Mouse (Mus musculus) midbrain, postnatal 0 days (tissue): Measurements from ENCODE around the gene Kif3c. TPM values are rescaled to one million over a fixed set of nuclear protein-coding genes. Genes with fewer than 3 reads are reported as not detected.

ENCODE experiments used
- ATAC-seq: fragments of 200-750 bp; cut with Nextera tagmentation; 2 replicates; pipeline ENCODE4 v1.8.0; 2017; ENCODE audit warnings: moderate number of reproducible peaks, mild to moderate bottlenecking, moderate TSS enrichment, moderate library complexity; ENCODE audit not compliant: low FRiP score
- DNase-seq: peaks from one replicate; pipeline ENCODE4 v3.0.0-alpha.2; 2015; ENCODE audit warnings: low spot score
- H3K27ac ChIP-seq: fragments of 300-500 bp; sonication (generic); 2 replicates; pipeline ENCODE4 v1.5.1; 2014; ENCODE audit warnings: low read depth, mild to moderate bottlenecking, low read length, mixed read lengths
- H3K27me3 ChIP-seq: fragments of 300-500 bp; sonication (generic); 2 replicates; pipeline ENCODE4 v1.6.1; 2014; ENCODE audit warnings: low read length, control low read depth, mixed read lengths; ENCODE audit not compliant: insufficient read depth
- H3K36me3 ChIP-seq: fragments of 300-500 bp; sonication (generic); 2 replicates; pipeline ENCODE4 v1.6.1; 2014; ENCODE audit warnings: low read length, control low read depth, mixed read lengths; ENCODE audit not compliant: insufficient read depth
- H3K4me1 ChIP-seq: fragments of 300-500 bp; sonication (generic); 2 replicates; pipeline ENCODE4 v1.6.1; 2014; ENCODE audit warnings: mild to moderate bottlenecking, control low read depth, antibody characterized with exemption, low read length, mixed read lengths; ENCODE audit not compliant: insufficient read depth
- H3K4me2 ChIP-seq: fragments of 300-500 bp; sonication (generic); 2 replicates; pipeline ENCODE4 v1.6.1; 2014; ENCODE audit warnings: low read depth, mild to moderate bottlenecking, low read length, mixed read lengths; ENCODE audit not compliant: poor library complexity, severe bottlenecking
- H3K4me3 ChIP-seq: fragments of 300-500 bp; sonication (generic); 2 replicates; pipeline ENCODE4 v1.5.1; 2014; ENCODE audit warnings: low read depth, mild to moderate bottlenecking, low read length, moderate library complexity
- H3K9ac ChIP-seq: fragments of 300-500 bp; sonication (generic); replicated peaks from 2 replicates; pipeline ENCODE4 v1.6.1; 2014; ENCODE audit warnings: mild to moderate bottlenecking, low read length, moderate library complexity, mixed read lengths; ENCODE audit not compliant: poor library complexity, severe bottlenecking
- H3K9me3 ChIP-seq: fragments of 300-500 bp; sonication (generic); 2 replicates; pipeline ENCODE4 v1.6.1; 2016; ENCODE audit warnings: low read length, control low read depth
- CTCF ChIP-seq: IDR thresholded peaks from 2 replicates; pipeline ENCODE4 v1.5.1; 2016; ENCODE audit warnings: antibody characterized with exemption, mild to moderate bottlenecking
- WGBS: fragments of 180-500 bp; shearing (Covaris S2); extraction: QIAGEN DNeasy Blood & Tissue Kit; methylation state at CpG from one replicate; pipeline ENCODE4 v1.1.7; 2014; 5-methylcytosine and 5-hydroxymethylcytosine counted together
- polyA plus RNA-seq: library from polyadenylated mRNA; unstranded; fragments of >200 nt; fragmentation: Nextera tagmentation; extraction: Ambion mirVana; gene quantifications from 2 replicates; pipeline ENCODE4 v1.2.1, GENCODE M21; 2015
- total RNA-seq: library from RNA; depleted of rRNA; stranded (reverse); fragments of >200 nt; gene quantifications from 2 replicates; pipeline ENCODE4 v1.2.3, GENCODE M21; 2014; rRNA removed

The Kif3c gene
- total and polyA plus RNA-seq, 2 experiments from 2014 or later, result 70.7 to 176 TPM

DNA sequence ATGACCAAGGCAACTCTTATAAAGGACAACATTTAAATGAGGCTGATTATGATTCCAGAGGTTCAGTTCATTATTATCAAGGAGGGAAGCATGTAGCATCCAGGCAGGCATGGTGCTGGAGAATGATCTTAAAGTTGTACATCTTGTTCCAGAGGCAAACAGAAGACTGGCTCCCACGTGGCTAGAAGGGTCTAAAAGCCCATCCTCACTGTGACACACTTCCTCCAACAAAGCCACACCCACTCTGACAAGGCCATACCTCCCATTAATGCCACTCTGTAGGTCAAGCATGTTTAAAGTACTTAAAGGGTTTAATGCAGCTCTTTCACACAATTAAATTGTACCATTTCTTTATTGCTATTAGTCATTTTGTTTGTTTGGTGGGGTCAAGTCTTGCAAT, 68.8 kb downstream of the Kif3c start:
- no peak overlapping the region for H3K9ac ChIP-seq
- H3K36me3 ChIP-seq, result no peaks in the 10 kb centered on the region
- H3K4me2 ChIP-seq, result no peak overlapping the region
- no peak for TF ChIP-seq CTCF
- 62% methylated on average over 1 of the region's 1 CpGs for WGBS
- no peak overlapping the region for H3K4me3 ChIP-seq
- H3K9me3 ChIP-seq, result no peaks in the 10 kb centered on the region
- ATAC-seq (no peak), DNase-seq (no peak)
- no peak overlapping the region for H3K27ac ChIP-seq
- no peaks in the 10 kb centered on the region for H3K27me3 ChIP-seq
- H3K4me1 ChIP-seq, result no peaks in the 10 kb centered on the region

DNA sequence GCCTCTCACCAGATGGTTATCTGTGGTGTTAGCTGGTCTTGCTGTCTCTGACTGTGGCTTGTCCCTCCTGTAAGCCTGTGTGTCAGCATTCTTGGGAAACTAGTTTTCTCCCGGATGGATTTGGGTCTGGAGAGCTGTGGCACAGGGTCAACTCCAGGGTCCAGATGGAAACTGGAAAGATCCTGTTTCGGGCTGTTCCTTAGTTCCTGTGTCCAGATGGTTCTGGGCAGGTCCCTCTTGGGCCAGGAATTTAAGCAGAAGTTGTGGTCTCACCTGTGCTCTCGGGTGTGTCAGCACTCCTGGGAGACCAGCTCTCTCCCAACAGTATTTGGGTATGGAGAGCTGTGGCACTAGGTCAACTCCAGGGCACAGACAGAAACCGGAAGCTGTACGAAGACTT, 71.5 kb downstream of the Kif3c start:
- WGBS, result 95% methylated on average over 5 of the region's 5 CpGs
- H3K9me3 ChIP-seq, result no peaks in the 10 kb centered on the region
- no peak for ATAC-seq

DNA sequence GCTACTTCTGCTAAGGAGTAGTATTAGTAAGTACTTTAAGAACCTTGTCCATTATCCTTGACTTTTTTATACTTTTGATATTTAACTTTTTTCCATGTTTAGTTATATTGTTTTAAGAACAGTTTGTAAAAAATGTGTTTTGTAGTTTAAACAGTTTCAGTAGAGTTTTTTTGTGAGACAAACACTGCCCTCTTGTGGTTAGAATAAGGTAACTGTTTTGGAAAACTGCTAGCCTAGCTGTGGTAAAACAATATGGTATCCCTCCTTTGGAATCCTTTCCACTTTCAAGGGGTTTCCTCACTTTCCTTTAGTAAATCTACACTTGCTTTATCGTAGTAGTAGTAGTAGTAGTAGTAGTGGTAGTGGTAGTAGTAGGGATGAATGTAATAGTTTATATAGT, 72.9 kb downstream of the Kif3c start:
- 97% methylated on average over 1 of the region's 1 CpGs for WGBS
- Histone ChIP-seq H3K27ac (no peak overlapping the region), H3K4me3 (no peak overlapping the region), H3K4me1 (no peaks in the 10 kb centered on the region), H3K4me2 (no peak overlapping the region), H3K9ac (no peak overlapping the region), H3K9me3 (no peaks in the 10 kb centered on the region), H3K27me3 (no peaks in the 10 kb centered on the region), H3K36me3 (no peaks in the 10 kb centered on the region)
- DNase-seq (no peak), ATAC-seq (no peak)
- TF ChIP-seq CTCF, result peak; percentile 46; the same call in 1 of the 2 replicates

More for the DNA sequence above, 71.5 kb downstream of the Kif3c start:
- no peak overlapping the region for H3K27ac ChIP-seq
- no peak overlapping the region for H3K9ac ChIP-seq
- no peaks in the 10 kb centered on the region for H3K27me3 ChIP-seq
- DNase-seq, result no peak
- H3K4me3 ChIP-seq, result no peak overlapping the region
- H3K4me2 ChIP-seq, result no peak overlapping the region
- H3K4me1 ChIP-seq, result no peaks in the 10 kb centered on the region
- H3K36me3 ChIP-seq, result no peaks in the 10 kb centered on the region
- no peak for TF ChIP-seq CTCF

DNA sequence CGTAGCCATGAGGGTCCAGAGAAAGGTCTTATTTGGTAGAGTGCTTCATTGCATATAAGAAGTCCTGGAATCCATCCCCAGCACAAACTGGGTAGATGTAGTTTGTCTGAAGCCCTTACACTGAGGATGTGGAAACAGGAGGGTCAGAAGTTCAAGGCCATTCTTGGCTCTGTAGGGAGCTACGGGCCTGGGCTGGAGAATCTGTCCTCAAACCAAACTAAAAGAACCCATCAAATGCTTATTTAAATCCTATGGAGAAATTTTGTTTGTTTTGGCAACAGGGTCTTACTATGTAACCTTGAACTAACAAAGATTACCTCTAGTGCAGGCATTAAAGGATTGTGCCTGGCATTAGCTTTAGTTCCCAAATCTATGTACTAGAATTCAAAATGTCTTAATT, 76.0 kb downstream of the Kif3c start:
- no peak for TF ChIP-seq CTCF
- Histone ChIP-seq H3K4me3 (no peak overlapping the region), H3K27me3 (no peaks in the 10 kb centered on the region), H3K9ac (no peak overlapping the region), H3K4me2 (no peak overlapping the region), H3K36me3 (no peaks in the 10 kb centered on the region), H3K27ac (no peak overlapping the region), H3K9me3 (no peaks in the 10 kb centered on the region), H3K4me1 (no peaks in the 10 kb centered on the region)
- no peak for DNase-seq
- 85% methylated on average over 2 of the region's 2 CpGs for WGBS
- ATAC-seq, result no peak

DNA sequence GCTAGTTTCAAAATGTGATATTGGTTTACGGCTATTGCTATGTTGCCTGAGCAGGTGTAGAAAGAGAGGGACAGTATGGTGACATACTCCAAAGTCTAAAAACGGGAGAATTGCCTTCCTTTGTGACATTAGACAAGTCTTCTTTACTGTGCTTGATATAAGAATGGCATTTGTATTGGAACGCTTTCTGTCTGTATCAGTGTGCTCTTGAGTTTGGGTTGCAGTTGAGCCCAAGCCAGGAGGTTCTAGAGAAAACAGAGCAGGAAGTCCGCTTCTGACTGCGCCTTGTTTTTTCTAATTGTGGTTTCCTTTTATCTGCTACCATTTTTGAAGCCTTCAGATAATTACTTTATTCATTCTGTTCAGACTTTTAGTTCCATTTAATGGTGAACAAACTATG, 76.4 kb downstream of the Kif3c start:
- H3K4me1 ChIP-seq, result no peaks in the 10 kb centered on the region
- no peak overlapping the region for H3K27ac ChIP-seq
- no peaks in the 10 kb centered on the region for H3K36me3 ChIP-seq
- no peaks in the 10 kb centered on the region for H3K27me3 ChIP-seq
- no peak for TF ChIP-seq CTCF
- no peak for ATAC-seq
- H3K4me3 ChIP-seq, result no peak overlapping the region
- no peak overlapping the region for H3K4me2 ChIP-seq
- H3K9ac ChIP-seq, result no peak overlapping the region
- no peaks in the 10 kb centered on the region for H3K9me3 ChIP-seq
- no peak for DNase-seq
- 90% methylated on average over 5 of the region's 5 CpGs for WGBS

DNA sequence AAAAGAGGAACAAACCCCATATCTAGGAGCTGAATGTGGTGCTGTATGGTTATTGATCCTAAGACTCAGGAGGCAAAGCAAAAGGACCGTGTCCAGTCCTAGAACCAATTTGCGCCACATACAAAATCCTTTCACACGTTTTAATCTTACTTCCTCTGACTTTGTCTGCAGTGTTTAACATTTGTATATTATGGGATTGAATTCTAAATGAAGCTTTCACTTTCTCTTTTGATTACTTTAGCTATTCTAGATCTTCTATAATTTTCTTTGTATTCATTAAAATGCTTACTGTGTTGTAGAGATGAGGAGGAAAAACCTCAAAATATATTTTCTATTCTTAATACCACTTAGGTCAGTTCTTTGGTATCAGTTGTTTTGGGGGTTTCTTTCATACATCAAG, 88.6 kb downstream of the Kif3c start:
- WGBS, result 70% methylated on average over 3 of the region's 3 CpGs
- Histone ChIP-seq H3K36me3 (peaks cover 15% of the 10 kb centered on the region), H3K9ac (no peak overlapping the region), H3K9me3 (no peaks in the 10 kb centered on the region), H3K27me3 (no peaks in the 10 kb centered on the region), H3K4me2 (no peak overlapping the region), H3K4me1 (no peaks in the 10 kb centered on the region), H3K4me3 (no peak overlapping the region), H3K27ac (no peak overlapping the region)
- no peak for TF ChIP-seq CTCF
- no peak for DNase-seq
- ATAC-seq, result no peak

Other genes with a start within 250 kb of the Kif3c start
- gene Rab10, start 55.2 kb upstream of the Kif3c start, total RNA-seq, result 243 and 253 TPM in 2 replicates
- gene Rab10, start 55.2 kb upstream of the Kif3c start, polyA plus RNA-seq, result 142 and 151 TPM in 2 replicates
- 16.0 and 16.7 TPM in 2 replicates for gene Asxl2, start 61.7 kb downstream of the Kif3c start, total RNA-seq
- 6.7 and 9.5 TPM in 2 replicates for gene Asxl2, start 61.7 kb downstream of the Kif3c start, polyA plus RNA-seq
- gene Dtnb, start 207.2 kb downstream of the Kif3c start, total RNA-seq, result 57.3 and 58.1 TPM in 2 replicates
- gene Dtnb, start 207.2 kb downstream of the Kif3c start, polyA plus RNA-seq, result 51.5 and 52.0 TPM in 2 replicates